Mouse (Mus musculus) heart, postnatal 4 days (tissue): ENCODE measurements around the gene Fut7. TPM values are rescaled to one million over a fixed set of nuclear protein-coding genes. Genes with fewer than 3 reads are reported as not detected.

Experiments used
- DNase-seq: peaks from one replicate; pipeline ENCODE4 v3.0.0; 2021
- total RNA-seq, 2 experiments: library from RNA; stranded (reverse); gene quantifications; 2 replicates each; pipeline ENCODE4 v1.2.3; 2021

The Fut7 gene
- total RNA-seq, 2 experiments from 2014 or later, result 0.11 TPM; not detected in 1

- DNase-seq, result no peak
Measured at GRCm38 (mm10) chr2:25425481-25425880, 2.4 kb downstream of the Fut7 start.

- peak; percentile 74 for DNase-seq
Measured at GRCm38 (mm10) chr2:25426721-25427191, 3.7 kb downstream of the Fut7 start.

GRCm38 (mm10) chr2:25427256-25427655 lies 4.2 kb downstream of the Fut7 start:
- no peak for DNase-seq

GRCm38 (mm10) chr2:25428442-25429236 lies 5.6 kb downstream of the Fut7 start, which contains the start of gene Abca2:
TSS of gene Abca2 (plus strand) at chr2:25428703.
- DNase-seq, result peak; percentile 96

- peak; percentile 36 for DNase-seq
Measured at GRCm38 (mm10) chr2:25429435-25430180, 6.5 kb downstream of the Fut7 start.

- no peak for DNase-seq
Measured at GRCm38 (mm10) chr2:25430395-25431233, 7.5 kb downstream of the Fut7 start.

- DNase-seq, result no peak
Measured at GRCm38 (mm10) chr2:25431308-25431855, 8.3 kb downstream of the Fut7 start.

GRCm38 (mm10) chr2:25432326-25433098 lies 9.4 kb downstream of the Fut7 start:
- no peak for DNase-seq

GRCm38 (mm10) chr2:25433101-25433500 lies 10.0 kb downstream of the Fut7 start:
- DNase-seq, result no peak

- DNase-seq, result no peak
Measured at GRCm38 (mm10) chr2:25434292-25434691, 11.2 kb downstream of the Fut7 start.

GRCm38 (mm10) chr2:25436286-25436820 lies 13.3 kb downstream of the Fut7 start:
- no peak for DNase-seq

- no peak for DNase-seq
Measured at GRCm38 (mm10) chr2:25441067-25441466, 18.0 kb downstream of the Fut7 start.

- no peak for DNase-seq
Measured at GRCm38 (mm10) chr2:25442682-25443081, 19.6 kb downstream of the Fut7 start.

GRCm38 (mm10) chr2:25450853-25451647 lies 28.0 kb downstream of the Fut7 start:
- no peak for DNase-seq

- DNase-seq, result no peak
Measured at GRCm38 (mm10) chr2:25452951-25453350, 29.9 kb downstream of the Fut7 start.

GRCm38 (mm10) chr2:25456205-25456953 lies 33.3 kb downstream of the Fut7 start, which contains the start of gene Clic3:
TSS of gene Clic3 (plus strand) at chr2:25456838.
- DNase-seq, result no peak

GRCm38 (mm10) chr2:25457022-25457896 lies 34.2 kb downstream of the Fut7 start:
- no peak for DNase-seq

GRCm38 (mm10) chr2:25458911-25459310 lies 35.8 kb downstream of the Fut7 start:
- peak; percentile 66 for DNase-seq
